Mouse (Mus musculus) left cerebral cortex, postnatal 14 days (tissue): ENCODE results near the gene Cyp2c23. TPM values are rescaled to one million over a fixed set of nuclear protein-coding genes. Genes with fewer than 3 reads are reported as not detected.

Experiments
- DNase-seq, 2 experiments: peaks; one replicate each; pipeline ENCODE4 v3.0.0; 2021 to 2022; ENCODE audit warnings: low spot score in 2 of 2, mixed read lengths in 1 of 2
- intact Hi-C: fragments of 180-260 bp; cut with DNase I; formaldehyde crosslinking; loops from one replicate; pipeline ENCODE4 v1.15.1; 2025
- long read RNA-seq, 2 experiments: library from polyadenylated mRNA; stranded (forward); transcript quantifications; one replicate each; pipeline ENCODE4 v2.0.0; 2021
- total RNA-seq, 2 experiments: library from RNA; stranded (reverse); gene quantifications; 2 replicates each; pipeline ENCODE4 v1.2.3; 2021

Gene Cyp2c23
- total RNA-seq = under 1 TPM; 0.24 to 0.40 TPM
- long read RNA-seq, experiment 1, partial matches to known transcripts = 0 of 1 reads
- long read RNA-seq, experiment 1, other reads (novel, unspliced or antisense) = 1 of 1 reads
- long read RNA-seq, experiment 2 = 0 reads

- intact Hi-C loops = no loop called here
- DNase-seq = no peak
Observed at GRCm38 (mm10) chr19:44028972-44029371, at the start of gene Cyp2c23. Cyp2c23 (minus strand) TSS chr19:44029208.

GRCm38 (mm10) chr19:44077024-44077423, 48.0 kb upstream of the Cyp2c23 start:
- no peak for DNase-seq
- intact Hi-C loops = no loop called here

- no peak for DNase-seq
- intact Hi-C loops = no loop called here
Observed at GRCm38 (mm10) chr19:44076457-44076856, 47.4 kb upstream of the Cyp2c23 start.

- intact Hi-C loops = no loop called here
Observed at GRCm38 (mm10) chr19:44074986-44075385, 46.0 kb upstream of the Cyp2c23 start.

GRCm38 (mm10) chr19:44071166-44071565, 42.2 kb upstream of the Cyp2c23 start:
- intact Hi-C loops = no loop called here
- no peak for DNase-seq

More at GRCm38 (mm10) chr19:44074986-44075385, 46.0 kb upstream of the Cyp2c23 start:
- no peak for DNase-seq

GRCm38 (mm10) chr19:44069914-44070232, 40.9 kb upstream of the Cyp2c23 start:
- DNase-seq = no peak
- intact Hi-C loops = no loop called here

GRCm38 (mm10) chr19:44069121-44069913, 40.3 kb upstream of the Cyp2c23 start, which contains the start of gene Erlin1:
Erlin1 (minus strand) TSS chr19:44069785.
- intact Hi-C loops = no loop called here
- DNase-seq = peak; percentile 90 to 91

GRCm38 (mm10) chr19:44068232-44068631, 39.2 kb upstream of the Cyp2c23 start:
- intact Hi-C loops = no loop called here
- DNase-seq = no peak

- intact Hi-C loops = no loop called here
- DNase-seq = no peak
Observed at GRCm38 (mm10) chr19:44067323-44068049, 38.5 kb upstream of the Cyp2c23 start.

GRCm38 (mm10) chr19:44064734-44065133, 35.7 kb upstream of the Cyp2c23 start:
- intact Hi-C loops = no loop called here
- DNase-seq = no peak

GRCm38 (mm10) chr19:44063773-44064172, 34.8 kb upstream of the Cyp2c23 start:
- no peak for DNase-seq
- intact Hi-C loops = no loop called here

- no peak for DNase-seq
- intact Hi-C loops = no loop called here
Observed at GRCm38 (mm10) chr19:44060226-44060625, 31.2 kb upstream of the Cyp2c23 start.

GRCm38 (mm10) chr19:44055173-44055826, 26.3 kb upstream of the Cyp2c23 start:
- intact Hi-C loops = no loop called here
- DNase-seq = no peak

GRCm38 (mm10) chr19:44050388-44050787, 21.4 kb upstream of the Cyp2c23 start:
- intact Hi-C loops = no loop called here
- DNase-seq = no peak

GRCm38 (mm10) chr19:44049282-44049681, 20.3 kb upstream of the Cyp2c23 start:
- intact Hi-C loops = loop anchor here (10.0 kb wide), 1 partner anchor 194 kb away; no protein-coding TSS in a partner anchor
- no peak for DNase-seq

GRCm38 (mm10) chr19:44045847-44046246, 16.8 kb upstream of the Cyp2c23 start:
- intact Hi-C loops = loop anchor here (10.0 kb wide), 1 partner anchor 191 kb away; no protein-coding TSS in a partner anchor
- no peak for DNase-seq

- intact Hi-C loops = loop anchor here (10.0 kb wide), 1 partner anchor 187 kb away; no protein-coding TSS in a partner anchor
Observed at GRCm38 (mm10) chr19:44042121-44042520, 13.1 kb upstream of the Cyp2c23 start.

GRCm38 (mm10) chr19:44033396-44033795, 4.4 kb upstream of the Cyp2c23 start:
- intact Hi-C loops = no loop called here
- no peak for DNase-seq

More at GRCm38 (mm10) chr19:44042121-44042520, 13.1 kb upstream of the Cyp2c23 start:
- no peak for DNase-seq

GRCm38 (mm10) chr19:44032046-44032744, 3.2 kb upstream of the Cyp2c23 start:
- intact Hi-C loops = no loop called here
- no peak for DNase-seq
